Mouse (Mus musculus) inflammation-experienced regulatory T-cells, adult 6 months (primary cell): ENCODE results near the gene Vps13c. TPM values are rescaled to one million over a fixed set of nuclear protein-coding genes. Genes with fewer than 3 reads are reported as not detected.

ENCODE experiments used
- ATAC-seq: one replicate; pipeline ENCODE4 v1.8.0; 2017
- polyA plus RNA-seq, 3 experiments: library from polyadenylated mRNA; unstranded; fragments of 100-300 nt; shearing (Covaris generic); gene quantifications; one replicate each; pipeline ENCODE4 v1.2.1; 2017

Gene Vps13c
- polyA plus RNA-seq = 10 to 100 TPM; 15.4 to 24.0 (median 19.5) TPM

DNA sequence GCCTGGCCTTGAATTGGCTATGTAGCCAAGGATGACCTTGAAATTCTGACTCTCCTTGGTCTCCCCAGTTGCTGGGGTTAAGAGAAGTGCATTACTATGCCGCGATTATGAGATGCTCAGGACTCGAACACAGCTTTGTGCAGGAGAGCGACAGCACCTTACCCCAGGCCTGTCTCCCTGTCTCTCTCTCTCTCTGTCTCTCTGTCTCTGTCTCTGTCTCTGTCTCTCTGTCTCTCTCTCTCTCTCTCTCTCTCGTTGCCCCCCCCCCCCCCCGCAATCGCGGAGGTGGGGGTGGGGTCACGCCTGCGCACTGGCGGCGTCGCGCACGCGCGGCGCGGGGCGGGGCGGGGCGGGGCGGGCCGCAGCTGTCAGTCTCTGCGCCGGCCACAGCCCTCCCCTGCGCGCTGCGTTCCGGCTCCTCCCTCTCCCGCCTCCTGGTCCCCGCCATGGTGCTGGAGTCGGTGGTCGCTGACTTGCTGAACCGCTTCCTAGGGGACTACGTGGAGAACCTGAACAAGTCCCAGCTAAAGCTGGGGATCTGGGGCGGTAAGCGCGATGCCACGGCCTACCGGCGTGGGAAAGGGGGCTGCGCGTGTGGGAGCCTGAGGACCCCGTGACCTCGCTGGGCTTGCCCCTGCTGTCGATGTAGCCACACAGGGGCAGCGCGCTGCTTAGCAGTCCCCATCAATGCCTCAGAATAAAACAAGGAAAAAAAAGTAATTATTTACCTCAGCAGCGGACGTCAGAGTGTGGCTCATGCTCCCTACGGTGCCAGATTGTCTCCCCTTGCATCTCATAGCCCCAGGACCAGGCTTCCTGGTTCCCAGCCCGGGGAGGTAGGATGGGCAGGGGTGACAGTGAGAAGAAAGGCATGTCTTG, at the start of gene Vps13c:
Gene Vps13c (plus strand): TSS at position 416 of the 879 bp plus-strand sequence.
- peak; percentile 93 for ATAC-seq

DNA sequence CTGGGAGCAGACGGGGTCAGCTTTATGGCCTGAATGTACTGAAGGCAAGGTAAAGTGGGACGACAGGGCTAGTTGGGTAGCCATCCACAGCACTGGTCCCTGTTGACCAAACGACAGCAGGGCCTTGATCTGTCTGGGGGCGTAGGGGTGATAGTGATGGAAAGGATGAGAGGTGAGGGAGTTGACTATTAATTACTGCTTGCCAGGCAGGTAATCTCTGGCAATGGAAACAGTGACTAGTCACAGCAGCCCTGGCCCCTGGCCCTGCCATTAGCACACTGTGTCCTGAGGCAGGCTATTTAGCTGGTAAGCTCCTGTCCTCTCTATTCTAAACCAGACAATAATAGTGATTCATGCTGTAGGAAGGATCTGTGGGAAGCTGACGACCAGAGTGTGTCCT, 47.8 kb upstream of the Vps13c start:
- ATAC-seq = peak; percentile 69

DNA sequence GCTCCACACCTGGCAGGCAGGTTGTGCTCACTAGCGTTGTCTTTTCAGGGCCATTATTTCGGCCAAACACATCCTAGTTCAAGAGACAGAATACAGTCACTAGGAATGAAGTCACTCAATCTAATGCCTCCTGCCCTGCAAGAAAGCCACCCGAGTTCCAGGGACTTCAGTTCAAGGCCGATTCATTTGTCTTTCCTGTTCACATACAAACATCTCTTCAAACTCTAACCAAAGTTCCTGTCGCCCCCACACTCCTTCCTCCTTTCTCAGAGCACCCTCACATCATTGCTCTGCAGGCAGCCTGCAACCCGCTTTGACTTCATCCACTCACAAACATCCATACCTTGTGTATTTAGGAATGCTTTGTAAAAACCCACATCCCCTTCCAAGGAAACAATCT, 46.7 kb upstream of the Vps13c start:
- peak; percentile 59 for ATAC-seq

DNA sequence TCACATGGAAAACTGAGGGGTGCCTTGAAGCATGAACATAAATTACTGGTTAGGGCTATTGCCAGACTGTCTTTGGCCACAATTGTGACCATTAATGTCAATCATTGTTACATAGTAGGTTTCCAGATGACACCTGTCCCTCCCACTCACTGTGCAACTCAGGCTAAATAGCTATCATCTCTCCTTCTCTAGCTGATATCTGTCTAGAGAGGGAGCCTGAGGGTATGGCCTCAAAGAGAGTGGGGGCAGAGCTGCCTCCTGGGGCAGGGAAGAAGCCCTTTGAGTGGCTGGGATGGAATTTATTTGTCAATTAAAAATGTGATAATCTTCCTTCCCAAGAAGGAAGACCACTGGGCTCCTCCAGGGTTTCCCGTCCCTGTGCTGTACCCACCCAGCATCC, 46.0 kb upstream of the Vps13c start:
- ATAC-seq = no peak

DNA sequence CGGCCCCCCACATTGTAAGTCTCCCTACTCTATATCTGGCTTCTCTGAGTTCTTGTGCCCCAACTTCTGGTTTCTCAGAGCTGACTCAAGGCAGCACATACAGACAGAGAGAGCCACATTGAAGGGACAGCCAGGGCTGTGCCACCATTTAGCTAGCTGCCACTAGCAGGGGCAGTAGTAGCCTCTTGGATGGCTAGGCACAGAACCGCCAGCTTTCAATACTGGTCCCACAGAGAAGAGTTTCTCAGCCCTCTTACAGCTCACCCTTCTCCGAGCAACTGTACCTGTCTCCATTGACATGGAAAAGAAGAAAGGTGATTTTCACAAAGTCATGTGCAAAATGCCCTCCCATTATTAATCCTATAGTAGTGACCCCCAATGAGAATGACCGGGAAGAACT, 45.5 kb upstream of the Vps13c start:
- ATAC-seq = no peak

DNA sequence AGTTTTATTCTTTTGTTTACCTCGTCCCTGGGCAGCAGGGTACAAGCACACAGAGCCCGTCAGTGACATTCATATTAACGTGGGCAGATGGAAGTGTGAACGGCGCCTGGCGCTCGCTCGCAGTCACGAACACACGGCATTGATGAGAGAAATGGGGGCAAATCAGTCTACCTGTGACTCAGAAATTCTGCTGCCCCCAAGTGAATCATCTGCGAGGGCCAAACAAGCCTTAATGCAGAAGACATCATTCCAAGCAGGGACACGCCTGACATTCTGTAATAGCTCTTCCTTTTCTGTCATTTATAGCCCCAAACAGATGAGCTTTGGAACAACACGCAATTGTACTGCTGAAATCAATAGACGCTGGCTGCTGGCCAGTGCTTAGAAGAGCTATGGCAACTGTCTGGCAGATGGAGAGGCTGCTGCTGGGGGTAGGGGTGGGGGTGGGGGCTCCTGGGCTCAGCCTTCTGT, 45.0 kb upstream of the Vps13c start:
- no peak for ATAC-seq

DNA sequence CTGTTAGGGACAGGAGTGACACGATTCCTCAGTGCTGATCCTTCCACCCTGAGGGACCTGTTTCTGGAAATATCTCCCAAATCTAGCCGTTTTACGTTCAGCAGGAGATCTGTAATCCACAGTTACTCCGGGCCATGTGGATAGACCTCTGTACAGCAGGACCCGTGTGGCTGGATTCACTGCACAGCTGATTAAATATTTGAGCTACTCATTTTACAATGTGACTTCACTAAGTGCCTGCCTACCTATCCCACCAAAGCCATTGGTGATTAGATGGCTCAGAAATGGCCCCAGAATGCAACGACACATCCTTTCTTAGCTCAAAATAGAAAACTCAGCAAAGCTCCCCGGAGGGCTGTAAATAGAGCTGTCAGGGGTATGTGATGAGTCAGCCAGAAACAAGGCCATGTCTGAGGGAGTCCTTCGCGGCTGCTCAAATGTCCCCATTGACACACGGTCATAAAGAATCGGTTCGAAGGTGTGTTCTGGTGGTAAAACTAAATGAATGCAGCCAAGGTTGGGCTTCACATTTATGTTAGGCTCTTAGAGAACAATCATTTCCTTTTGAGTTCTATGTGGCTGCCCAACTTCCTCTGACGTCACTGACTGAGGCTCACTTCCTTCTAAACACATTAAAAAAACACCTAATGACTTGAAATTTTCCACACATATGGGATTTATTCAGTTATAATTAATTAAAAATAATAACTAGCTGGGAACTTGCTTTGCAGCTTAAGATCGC, 40.9 kb upstream of the Vps13c start:
- peak; percentile 90 for ATAC-seq

DNA sequence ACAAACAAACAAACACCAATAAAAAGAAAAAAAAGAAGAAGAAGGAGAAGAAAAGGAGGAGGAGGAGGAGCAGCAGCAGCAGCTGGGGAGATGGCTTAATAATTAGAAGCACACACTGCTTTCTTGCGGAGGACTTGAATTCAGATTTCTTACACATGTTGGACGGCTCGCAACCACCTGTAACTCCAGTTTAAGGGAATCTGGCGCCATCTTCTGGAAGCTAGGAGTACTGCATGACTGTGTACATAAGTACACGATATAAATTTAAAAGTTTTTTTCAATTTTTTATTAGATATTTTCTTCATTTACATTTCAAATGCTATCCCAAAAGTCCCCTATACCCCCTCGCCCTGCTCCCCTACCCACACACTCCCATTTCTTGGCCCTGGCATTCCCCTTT, 38.0 kb upstream of the Vps13c start:
- ATAC-seq = no peak

DNA sequence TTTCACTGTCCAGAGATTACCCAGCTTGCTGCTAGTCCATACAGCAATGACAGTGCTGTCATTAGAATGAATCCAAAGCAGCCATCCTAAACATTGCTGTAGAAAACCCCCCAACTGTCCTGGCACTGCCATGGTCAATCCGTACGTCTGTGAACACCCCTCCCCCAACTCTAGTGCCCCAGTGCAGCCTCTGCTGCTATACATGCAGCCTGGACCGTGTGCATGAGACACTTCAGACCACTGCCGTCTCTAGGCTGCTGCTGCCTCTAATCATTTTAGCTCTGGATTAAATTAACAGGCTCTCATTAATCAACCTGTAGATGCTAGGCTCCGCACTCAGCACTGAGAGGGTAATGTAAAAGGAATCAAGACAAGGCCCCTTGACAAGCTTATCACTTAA, 33.2 kb upstream of the Vps13c start:
- no peak for ATAC-seq

DNA sequence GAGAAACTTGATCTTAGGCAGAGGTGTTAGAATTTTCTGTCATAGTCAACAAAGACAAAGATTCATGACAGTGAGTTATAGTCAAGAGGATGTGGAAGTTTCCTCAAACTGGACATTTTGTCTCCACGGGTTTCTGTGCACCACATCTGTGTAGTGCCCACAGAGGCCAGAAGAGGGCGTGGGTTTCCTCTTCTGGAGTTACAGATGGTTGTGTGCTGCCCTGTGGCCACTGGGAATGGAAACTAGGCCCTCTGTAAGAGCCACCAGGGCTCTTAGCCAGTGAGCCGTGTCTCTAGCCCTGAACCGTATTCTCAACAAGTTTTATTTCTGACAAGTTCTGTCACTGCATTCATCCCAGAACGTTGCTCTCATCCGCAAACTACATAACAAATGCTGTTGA, 29.7 kb upstream of the Vps13c start:
- no peak for ATAC-seq

DNA sequence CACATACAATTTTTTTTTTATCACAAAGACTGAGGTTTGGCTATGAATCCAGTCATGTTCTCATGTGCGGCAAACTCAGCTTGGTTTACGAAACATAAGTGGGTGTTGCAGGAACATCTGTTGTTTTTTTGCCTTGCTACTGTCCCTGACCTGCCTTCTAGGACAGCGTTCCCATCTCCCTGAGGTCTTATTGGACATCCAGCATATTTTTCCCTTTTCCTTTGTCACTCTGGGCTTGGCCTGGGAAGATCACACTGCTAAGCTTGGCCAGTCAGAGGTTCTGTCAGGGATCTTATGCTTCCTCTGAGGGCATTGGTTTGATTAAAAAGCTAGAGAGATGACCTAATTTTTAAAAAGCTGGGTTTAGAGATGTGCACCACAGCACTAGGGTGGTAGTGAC, 29.1 kb upstream of the Vps13c start:
- ATAC-seq = no peak

DNA sequence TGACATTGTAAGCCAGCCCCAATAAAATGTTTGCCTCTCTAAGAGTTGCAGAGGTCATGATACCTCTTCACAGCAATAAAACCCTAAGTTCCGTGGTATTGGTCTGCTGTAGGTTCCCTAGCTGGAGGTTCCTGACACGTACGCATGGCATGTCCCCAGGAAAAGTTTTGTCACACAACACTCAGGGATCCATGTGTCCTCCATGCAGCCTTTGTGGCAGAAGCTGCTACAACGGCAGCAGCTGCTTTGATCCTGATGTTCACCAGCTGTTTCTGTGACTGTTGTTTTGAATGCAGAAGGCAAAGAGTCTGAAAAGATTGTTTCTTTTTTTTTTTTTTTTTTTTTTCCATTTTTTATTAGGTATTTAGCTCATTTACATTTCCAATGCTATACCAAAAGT, 27.0 kb upstream of the Vps13c start:
- ATAC-seq = no peak

DNA sequence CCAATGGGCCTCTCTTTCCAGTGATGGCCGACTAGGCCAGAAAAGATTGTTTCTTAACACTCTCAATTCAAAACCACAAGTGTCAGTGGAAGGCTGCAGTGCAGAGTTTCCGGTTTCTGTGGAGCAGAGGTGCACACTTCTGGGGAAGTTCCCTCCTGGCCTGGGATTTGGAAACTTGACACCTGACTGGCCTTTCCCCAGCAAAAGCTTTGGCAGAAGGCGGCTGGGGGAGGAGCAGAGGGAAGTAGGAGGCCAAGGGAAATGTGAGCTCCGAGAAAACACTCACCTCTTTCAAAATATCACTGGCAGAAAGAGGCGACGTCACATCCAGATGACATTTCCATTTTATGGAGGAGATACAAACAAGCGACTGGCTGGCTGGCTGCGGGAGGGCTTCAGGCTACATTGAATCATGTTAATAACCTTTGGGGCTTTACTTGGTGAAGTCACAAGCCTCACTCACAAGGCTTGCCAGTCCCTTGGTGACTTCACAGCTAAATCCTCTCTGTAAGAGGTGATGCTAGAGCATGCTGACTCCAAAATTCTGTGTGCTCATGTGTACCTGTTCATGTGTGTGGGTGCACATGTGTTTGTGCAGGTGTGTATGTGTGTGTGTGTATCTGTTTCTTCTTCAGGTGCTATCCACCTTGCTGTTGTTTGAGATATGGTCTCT, 26.4 kb upstream of the Vps13c start:
- peak; percentile 91 for ATAC-seq

DNA sequence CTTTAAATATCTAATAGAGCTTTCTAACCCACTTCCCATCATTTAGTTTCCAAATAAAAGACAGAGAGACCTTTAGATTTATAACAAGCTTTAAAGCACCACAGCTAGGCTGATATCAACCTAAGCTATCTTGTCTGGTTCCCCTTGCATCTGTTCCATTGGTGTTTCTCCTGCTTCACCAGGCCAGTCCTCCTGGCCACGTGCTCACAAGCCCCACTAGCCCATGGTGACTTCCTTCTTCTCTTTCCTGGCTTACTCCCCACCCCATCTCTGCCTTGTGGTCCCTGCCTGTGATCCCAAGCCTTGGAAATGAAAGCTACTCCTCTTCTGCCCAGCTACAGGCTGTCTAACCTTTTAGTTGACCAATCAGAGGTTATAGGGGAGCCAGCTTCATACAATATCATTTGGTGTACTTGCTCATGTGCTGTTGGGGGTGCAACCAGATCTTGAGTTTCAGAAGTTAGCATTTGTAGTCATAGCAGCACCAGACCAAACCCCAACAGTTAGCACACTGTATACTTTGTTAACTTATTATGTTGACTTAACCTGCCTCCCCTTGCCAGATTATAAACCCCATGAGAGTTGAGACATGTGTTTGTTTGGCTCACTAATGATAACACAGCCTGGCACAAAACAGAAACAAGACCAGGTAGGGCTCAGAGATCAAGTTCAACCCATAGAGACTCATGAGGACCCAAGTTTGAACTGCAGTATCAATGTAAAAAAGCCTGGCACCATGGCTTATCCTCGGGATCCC, 23.8 kb upstream of the Vps13c start:
- no peak for ATAC-seq

DNA sequence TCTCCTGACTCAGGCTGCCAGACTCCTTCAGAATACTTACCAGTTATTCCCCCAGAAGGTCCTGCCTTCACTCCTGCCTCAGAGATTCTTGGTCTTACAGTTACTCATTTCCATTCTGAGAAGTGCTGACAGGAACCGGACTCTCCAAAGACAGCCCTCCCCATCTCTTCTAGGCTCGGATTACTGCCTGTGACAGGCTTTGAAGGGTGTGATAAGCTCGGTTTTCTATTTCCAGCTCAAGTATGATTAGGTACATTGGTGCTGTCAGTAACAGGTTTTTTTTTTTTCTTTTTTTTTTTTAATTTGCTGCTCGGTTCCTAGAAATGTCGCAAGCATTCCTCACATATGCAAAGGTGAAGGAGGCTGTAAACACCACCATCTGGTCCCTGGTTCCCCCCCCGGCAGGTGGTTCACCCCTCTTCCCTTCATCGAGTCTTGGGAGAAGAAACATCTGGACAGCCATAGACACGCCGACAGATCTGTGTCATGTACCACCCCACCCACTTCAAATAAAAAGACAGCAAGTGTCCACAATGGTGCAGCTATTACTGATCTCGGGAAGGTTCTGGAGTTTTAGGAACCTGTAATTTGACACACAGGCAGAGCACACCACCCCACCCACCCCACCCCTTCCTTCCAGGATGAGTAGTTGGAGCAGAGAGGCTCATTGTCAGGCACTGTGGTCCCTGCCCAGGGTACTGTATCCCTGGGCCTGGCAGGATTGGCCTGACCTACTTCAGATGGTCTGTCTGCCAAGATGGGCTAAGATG, 22.1 kb upstream of the Vps13c start:
- ATAC-seq = no peak

DNA sequence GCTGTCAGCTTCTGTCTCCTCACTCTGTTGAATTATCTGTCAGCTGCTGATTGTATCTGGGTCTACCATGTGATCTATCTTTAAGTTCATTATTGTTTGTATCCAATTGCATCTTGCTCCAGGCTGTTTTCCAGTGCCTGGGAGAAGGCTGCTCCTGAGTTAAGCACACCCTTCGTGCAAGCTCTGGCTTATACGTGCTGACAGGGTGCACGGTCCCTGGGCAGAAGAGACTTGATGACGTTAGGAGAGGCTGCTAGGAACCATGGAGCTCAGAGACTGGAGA, 21.6 kb upstream of the Vps13c start:
- ATAC-seq = no peak

DNA sequence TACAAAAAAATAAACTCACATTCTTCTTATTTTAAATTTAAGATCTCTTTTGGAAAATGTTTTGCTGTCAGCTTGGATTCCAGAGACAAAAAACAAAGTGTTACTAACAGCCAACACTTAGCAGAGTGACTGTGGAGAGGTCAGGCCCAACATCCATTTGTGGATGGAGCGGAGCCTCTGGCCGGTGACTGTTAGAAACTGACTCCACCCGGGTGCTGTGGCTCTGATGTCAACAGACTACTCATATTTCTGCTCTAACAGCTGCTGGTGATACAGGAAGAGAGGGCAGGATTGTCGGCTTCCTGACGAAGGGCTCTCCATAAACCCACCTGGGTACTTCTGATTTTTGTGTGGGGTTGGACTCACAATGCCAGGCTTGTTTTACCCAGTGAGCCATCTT, 17.1 kb upstream of the Vps13c start:
- no peak for ATAC-seq

DNA sequence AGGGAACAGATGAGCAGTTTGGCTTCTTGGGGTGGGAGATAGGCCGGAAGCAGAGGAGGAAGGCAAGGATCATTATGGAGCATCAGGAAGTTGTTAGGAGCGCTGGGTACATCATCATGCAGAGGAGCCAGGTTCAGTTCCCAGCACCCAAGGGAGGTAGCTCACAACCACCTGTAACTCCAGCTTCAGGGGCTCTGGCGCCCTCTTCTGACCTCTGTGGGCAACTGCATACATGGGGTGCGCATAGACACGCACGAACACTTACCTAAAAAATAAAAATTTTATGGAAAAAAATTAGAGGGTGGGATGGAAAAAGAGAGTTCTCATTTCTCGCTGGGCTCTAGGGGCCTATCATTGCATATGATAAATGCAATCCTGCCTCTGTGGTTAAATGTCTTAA, 14.7 kb upstream of the Vps13c start:
- ATAC-seq = no peak

DNA sequence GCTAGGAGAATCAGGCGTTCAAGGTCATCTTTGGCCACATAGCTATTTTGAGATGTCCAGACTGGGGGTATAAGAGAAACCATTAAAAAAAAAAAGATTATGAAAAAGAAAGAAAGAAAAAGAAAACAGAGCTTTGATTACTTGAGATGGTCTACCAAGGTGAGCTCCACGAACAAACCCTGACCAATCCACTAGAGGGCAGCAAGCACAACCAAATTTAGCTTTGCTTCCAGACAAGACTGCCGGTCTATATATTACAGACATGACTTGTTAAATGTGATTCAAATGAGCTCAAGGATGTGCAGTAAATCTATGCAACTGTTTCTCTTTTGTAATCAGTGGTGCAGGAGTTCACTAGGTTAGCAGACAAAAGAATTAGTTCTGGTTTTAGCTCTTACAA, 12.0 kb upstream of the Vps13c start:
- no peak for ATAC-seq

DNA sequence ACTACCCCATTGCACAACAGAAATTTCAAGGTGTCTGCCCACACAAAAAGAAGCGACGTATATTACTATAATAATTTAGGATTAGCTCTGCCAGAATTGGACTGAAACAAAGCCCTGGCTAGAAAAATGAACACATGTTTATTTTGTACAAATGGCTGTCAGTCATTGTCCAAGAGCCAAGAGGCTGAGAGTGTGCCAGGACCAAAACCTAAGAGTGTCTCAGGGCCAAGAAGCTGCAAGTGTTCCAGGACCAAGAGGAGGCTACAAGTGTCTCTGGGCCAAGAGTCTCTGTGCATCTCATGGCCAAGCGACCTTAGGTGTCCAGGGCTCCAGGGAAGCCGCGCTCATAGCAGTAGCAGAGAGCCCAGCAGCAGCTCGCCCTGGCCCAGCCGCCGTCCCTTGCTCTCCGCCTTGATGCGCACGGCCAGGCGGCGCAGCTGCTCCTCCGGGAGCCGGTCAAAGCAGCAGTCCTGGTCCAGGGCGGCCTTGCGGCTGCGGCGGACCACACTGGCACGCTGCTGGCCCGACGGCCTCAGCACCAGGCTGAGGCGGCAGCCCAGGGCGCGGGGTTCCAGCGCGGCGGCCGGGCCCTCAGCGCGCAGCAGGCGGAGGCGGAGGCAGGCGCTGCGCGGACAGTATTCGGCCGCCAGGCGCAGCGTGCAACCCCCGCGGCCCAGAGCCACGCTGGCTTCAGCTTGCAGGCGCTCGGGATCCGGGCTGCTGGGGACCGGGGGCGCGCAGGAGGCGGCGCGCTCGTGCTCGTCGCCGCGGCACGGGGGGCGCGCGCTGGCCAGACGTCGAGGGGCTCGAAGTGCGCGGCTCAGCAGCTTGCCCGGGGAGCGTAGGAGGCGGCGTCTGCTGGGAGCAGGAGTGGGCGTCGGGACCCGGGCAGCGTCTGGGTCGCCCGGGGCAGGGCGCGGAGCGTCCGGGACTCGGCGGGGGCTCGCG, 9.5 kb upstream of the Vps13c start:
- ATAC-seq = peak; percentile 35
